Mouse (Mus musculus) CH12.LX (cell line): ENCODE results near the gene 1700028K03Rik. TPM values are rescaled to one million over a fixed set of nuclear protein-coding genes. Genes with fewer than 3 reads are reported as not detected.
A peak's percentile ranks its signal among the peaks of the same experiment; 100 is the strongest.

Experiments
- DNase-seq: peaks from one replicate; pipeline ENCODE4 v3.0.0-alpha.2; 2013; ENCODE audit errors: extremely low read depth
- H3K27ac ChIP-seq: 2 replicates; pipeline ENCODE4 v1.5.1; 2012; ENCODE audit warnings: low read depth, mild to moderate bottlenecking, control low read depth, moderate library complexity; ENCODE audit not compliant: insufficient read depth
- H3K27me3 ChIP-seq: replicated peaks from 2 replicates; pipeline ENCODE3; 2012; ENCODE audit warnings: inconsistent platforms
- H3K36me3 ChIP-seq, 2 experiments: replicated peaks in 1 of 2; 2 replicates each; pipeline versions ENCODE3 to v1.6.1; 2012; ENCODE audit warnings: inconsistent platforms in 1 of 2, low read length in 1 of 2, mild to moderate bottlenecking in 1 of 2, mixed read lengths in 1 of 2, moderate library complexity in 1 of 2; ENCODE audit not compliant: control insufficient read depth in 1 of 2, insufficient read depth in 1 of 2
- H3K4me1 ChIP-seq, 2 experiments: 2 replicates each; pipeline ENCODE4 v1.6.1; 2012; ENCODE audit warnings: inconsistent platforms in 1 of 2, moderate library complexity in 1 of 2; ENCODE audit not compliant: insufficient read depth in 2 of 2, control insufficient read depth in 1 of 2
- H3K4me2 ChIP-seq: 2 replicates; pipeline ENCODE4 v1.6.1; 2012; ENCODE audit warnings: low read depth, mild to moderate bottlenecking, control low read depth; ENCODE audit not compliant: poor library complexity, insufficient read depth, severe bottlenecking
- H3K4me3 ChIP-seq, 3 experiments: fragments of 150-350 bp in 1 of 3; sonication (generic) in 1 of 3; replicated peaks in 1 of 3; 2 replicates each; pipeline versions ENCODE3 to v1.5.1; 2011 to 2012; ENCODE audit warnings: low read depth in 2 of 3, low read length in 2 of 3, mild to moderate bottlenecking in 2 of 3, moderate library complexity in 2 of 3, control low read depth in 1 of 3, improper control_type of control experiment in 1 of 3, inconsistent platforms in 1 of 3, mixed read lengths in 1 of 3; ENCODE audit not compliant: poor library complexity in 1 of 3
- H3K79me2 ChIP-seq: replicated peaks from 2 replicates; pipeline ENCODE4 v1.6.1; 2012; ENCODE audit warnings: mild to moderate bottlenecking, moderate library complexity; ENCODE audit not compliant: control insufficient read depth, poor library complexity, insufficient read depth, severe bottlenecking; ENCODE audit errors: extremely low read depth
- H3K9ac ChIP-seq: 2 replicates; pipeline ENCODE4 v1.6.1; 2012; ENCODE audit warnings: low read depth, mild to moderate bottlenecking, control low read depth, moderate library complexity; ENCODE audit not compliant: insufficient read depth
- H3K9me3 ChIP-seq: replicated peaks from 2 replicates; pipeline ENCODE3; 2012; ENCODE audit warnings: low read length, inconsistent platforms, mixed read lengths
- CTCF ChIP-seq, 2 experiments: IDR thresholded peaks in 1 of 2; conservative IDR thresholded peaks in 1 of 2; 2 replicates each; pipeline ENCODE4 v1.5.1; 2011 to 2012; ENCODE audit warnings: low read depth in 2 of 2, low read length in 2 of 2, improper control_type of control experiment in 1 of 2, inconsistent platforms in 1 of 2, mild to moderate bottlenecking in 1 of 2, moderate library complexity in 1 of 2
- GABPA ChIP-seq: IDR thresholded peaks from 2 replicates; pipeline ENCODE4 v1.6.1; 2012; ENCODE audit warnings: low read depth, low read length, improper control_type of control experiment, inconsistent platforms; ENCODE audit not compliant: insufficient replicate concordance
- HCFC1 ChIP-seq: IDR thresholded peaks from 2 replicates; pipeline ENCODE4 v1.6.1; 2012; ENCODE audit warnings: low read depth, mild to moderate bottlenecking, inconsistent platforms, low read length, improper control_type of control experiment
- JUN ChIP-seq: IDR thresholded peaks from 2 replicates; pipeline ENCODE4 v1.6.1; 2011; ENCODE audit warnings: low read depth, mild to moderate bottlenecking, low read length, improper control_type of control experiment, moderate library complexity; ENCODE audit not compliant: insufficient read depth
- KAT2A ChIP-seq: IDR thresholded peaks from 2 replicates; pipeline ENCODE4 v1.6.1; 2012; ENCODE audit warnings: low read length, improper control_type of control experiment, inconsistent platforms; ENCODE audit not compliant: insufficient replicate concordance
- MAFK ChIP-seq: IDR thresholded peaks from 2 replicates; pipeline ENCODE4 v1.6.1; 2011; ENCODE audit warnings: low read length, improper control_type of control experiment; ENCODE audit not compliant: insufficient replicate concordance
- MAX ChIP-seq: IDR thresholded peaks from 2 replicates; pipeline ENCODE4 v1.6.1; 2011; ENCODE audit warnings: low read length, improper control_type of control experiment
- MAZ ChIP-seq: IDR thresholded peaks from 2 replicates; pipeline ENCODE4 v1.6.1; 2012; ENCODE audit warnings: low read depth, mild to moderate bottlenecking, inconsistent platforms, low read length, improper control_type of control experiment, moderate library complexity
- MXI1 ChIP-seq: IDR thresholded peaks from 2 replicates; pipeline ENCODE4 v1.6.1; 2011; ENCODE audit warnings: mild to moderate bottlenecking, low read depth, low read length, improper control_type of control experiment
- UBTF ChIP-seq: IDR thresholded peaks from 2 replicates; pipeline ENCODE4 v1.6.1; 2012; ENCODE audit warnings: low read depth, mild to moderate bottlenecking, inconsistent platforms, low read length, improper control_type of control experiment, moderate library complexity
- ZKSCAN1 ChIP-seq: IDR thresholded peaks from 2 replicates; pipeline ENCODE4 v1.6.1; 2012; ENCODE audit warnings: low read depth, inconsistent platforms, low read length, improper control_type of control experiment, borderline replicate concordance
- ZMIZ1 ChIP-seq: IDR thresholded peaks from 2 replicates; pipeline ENCODE4 v1.6.1; 2012; ENCODE audit warnings: low read depth, mild to moderate bottlenecking, inconsistent platforms, low read length, improper control_type of control experiment
- dilution Hi-C: fragments of 300-500 bp; cut with MboI; formaldehyde crosslinking; loops from 2 replicates; pipeline ENCODE4 v1.14.3; 2020; ENCODE audit warnings: low sequenced_read_pairs; ENCODE audit not compliant: extremely low pct_unique_long_range_greater_than_20kb, extremely low pct_ligation_motif_present
- in situ Hi-C: fragments of 300-500 bp; cut with MboI; formaldehyde crosslinking; loops from 3 replicates; pipeline ENCODE4 v1.14.3; 2019; ENCODE audit warnings: low sequenced_read_pairs, low pct_ligation_motif_present, low pct_unique_long_range_greater_than_20kb, mixed read lengths
- polyA plus RNA-seq: library from polyadenylated mRNA; unstranded; fragments of >175 nt; gene quantifications from 2 replicates; pipeline ENCODE4 v1.2.1, GENCODE M21; 2012; ENCODE audit warnings: low read depth; ENCODE audit not compliant: insufficient read length
- total RNA-seq, 2 experiments: library from RNA; depleted of rRNA; stranded (reverse); fragments of 300-350 nt in 1 of 2; fragments of >200 nt in 1 of 2; gene quantifications; 2 replicates each; pipeline ENCODE4 v1.2.3; 2012 to 2014

1700028K03Rik gene
- total and polyA plus RNA-seq, 3 experiments = not detected

GRCm38 (mm10) chr5:107494759-107495158, 39.8 kb upstream of the 1700028K03Rik start:
- Histone ChIP-seq H3K79me2 (no peaks in the 10 kb centered on the region; the same call in 1 of the 2 replicates), H3K4me2 (no peak overlapping the region), H3K9ac (no peak overlapping the region), H3K4me1 (peaks cover 0 to 8% of the 10 kb centered on the region in 2 experiments; a peak in 1 of 4 replicates), H3K4me3 (no peak overlapping the region), H3K9me3 (peaks cover 4% of the 10 kb centered on the region), H3K36me3 (peaks cover 4 to 29% of the 10 kb centered on the region in 2 experiments), H3K27ac (no peak overlapping the region), H3K27me3 (no peaks in the 10 kb centered on the region)
- dilution Hi-C loops (no loop called here), in situ Hi-C loops (no loop called here)
- no peak for DNase-seq
- TF ChIP-seq MAX = no peak
- no peak for TF ChIP-seq UBTF
- no peak for TF ChIP-seq HCFC1
- peak in 1 of 2 experiments; percentile 14; a peak in 1 of 4 replicates for TF ChIP-seq CTCF (conservative IDR thresholded peaks at IDR 0.05 in 1 of 2, IDR thresholded peaks at IDR 0.05 in 1 of 2; ENCODE audit: low read depth in 2 of 2, low read length in 2 of 2)
- no peak for TF ChIP-seq KAT2A
- TF ChIP-seq JUN = no peak
- no peak for TF ChIP-seq GABPA
- no peak for TF ChIP-seq ZKSCAN1

DNA sequence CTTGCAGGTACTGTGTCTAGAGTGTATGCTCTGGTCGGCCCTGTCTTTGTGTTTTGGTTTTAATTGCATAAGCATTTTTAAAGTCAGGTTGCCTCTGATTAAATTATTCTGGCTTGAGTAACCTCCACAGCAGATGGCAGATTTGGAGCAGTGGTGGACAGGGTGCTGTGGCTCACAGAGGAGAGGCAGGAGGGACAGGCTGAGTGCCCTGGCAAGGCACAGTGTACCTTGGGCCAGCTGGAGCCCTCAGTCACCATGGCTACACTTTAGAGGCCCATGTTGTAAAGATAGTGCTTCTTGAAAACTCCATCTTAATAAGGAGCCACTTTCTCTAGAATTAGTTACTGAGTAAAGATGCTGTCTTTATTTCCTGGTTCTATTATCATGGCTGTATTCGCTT, 38.5 kb upstream of the 1700028K03Rik start:
- Histone ChIP-seq H3K27ac (no peak overlapping the region), H3K4me1 (peaks cover 0 to 8% of the 10 kb centered on the region in 2 experiments; a peak in 1 of 4 replicates), H3K36me3 (peaks cover 4 to 26% of the 10 kb centered on the region in 2 experiments), H3K79me2 (no peaks in the 10 kb centered on the region; the same call in 1 of the 2 replicates), H3K9me3 (peaks cover 4% of the 10 kb centered on the region), H3K27me3 (no peaks in the 10 kb centered on the region), H3K4me2 (no peak overlapping the region), H3K4me3 (no peak overlapping the region), H3K9ac (no peak overlapping the region)
- in situ Hi-C loops = no loop called here
- no peak for TF ChIP-seq ZMIZ1
- TF ChIP-seq MAZ = no peak
- no peak for TF ChIP-seq UBTF
- no peak for TF ChIP-seq MAFK
- no peak for TF ChIP-seq MXI1
- dilution Hi-C loops = no loop called here
- DNase-seq = no peak
